In genomic region chr3:159831535-159831934, GRCm38 (mm10) we compare ENCODE assay signal across 25 mouse cellular contexts. TPM values are rescaled to one million over a fixed set of nuclear protein-coding genes. Genes with fewer than 3 reads are reported as not detected.
DNase-seq lines count a peak whose midpoint lies in the region; ATAC-seq lines count a peak whose summit lies in the region.
"Had no signal": no experiment of that assay in that cellular context is flagged by ENCODE, and none has a peak within 500 bp of the region (broad histone marks: within the 10 kb centered on the region; RNA-seq: fewer than 3 reads in every experiment).

No protein-coding gene starts in this region.

- intact Hi-C loops in gastrocnemius, postnatal 14 days (cut with DNase I; ENCODE audit: low total_unique reads) = no loop called here

- H3K27ac ChIP-seq in kidney, embryonic 16.5 days (ENCODE audit: low read length) = no peak overlapping the region
- H3K27ac ChIP-seq: embryonic facial prominence, embryonic 13.5 days; embryonic facial prominence, embryonic 15.5 days; forebrain, embryonic 10.5 days; forebrain, embryonic 12.5 days had no signal

- no peaks in the 10 kb centered on the region for H3K4me1 ChIP-seq in kidney, embryonic 16.5 days (ENCODE audit: insufficient read depth, low read length)
- H3K4me1 ChIP-seq: embryonic facial prominence, embryonic 13.5 days; embryonic facial prominence, embryonic 15.5 days; forebrain, embryonic 12.5 days had no signal

- no peak overlapping the region for H3K9ac ChIP-seq in kidney, embryonic 16.5 days (replicated peaks; ENCODE audit: low read length)
- H3K9ac ChIP-seq: embryonic facial prominence, embryonic 13.5 days; embryonic facial prominence, embryonic 15.5 days; forebrain, embryonic 12.5 days had no signal

- H3K9me3 ChIP-seq in kidney, embryonic 16.5 days (ENCODE audit: low read length) = 0 out of 2 replicates have a peak, but pooled peaks cover 2% of the 10 kb centered on the region
- H3K9me3 ChIP-seq: embryonic facial prominence, embryonic 13.5 days; embryonic facial prominence, embryonic 15.5 days; forebrain, embryonic 12.5 days; G1E had no signal

- no peak for DNase-seq in gastrocnemius, postnatal 14 days
- DNase-seq in yolk sac, embryonic 10.5 days (ENCODE audit: low spot score) = no peak
- DNase-seq: adrenal gland, adult 2 months; adrenal gland, postnatal 10 days; adrenal gland, postnatal 25 days; cerebellum, adult 11 months; cerebellum, adult 18-20 months; cerebellum, adult 8-10 months; cerebellum, adult 9-11 months; cerebellum, postnatal 14 days; cerebellum, postnatal 36 days; embryo, embryonic 11 days had no signal

- H3K36me3 ChIP-seq in kidney, embryonic 16.5 days (ENCODE audit: insufficient read depth, low read length) = no peaks in the 10 kb centered on the region
- H3K36me3 ChIP-seq: embryonic facial prominence, embryonic 13.5 days; embryonic facial prominence, embryonic 15.5 days; forebrain, embryonic 10.5 days; forebrain, embryonic 12.5 days; G1E had no signal

- H3K4me3 ChIP-seq in kidney, embryonic 16.5 days (ENCODE audit: low read length) = no peak overlapping the region
- H3K4me3 ChIP-seq: embryonic facial prominence, embryonic 13.5 days; embryonic facial prominence, embryonic 15.5 days; erythroblast, embryonic 14.5 days; forebrain, embryonic 10.5 days; forebrain, embryonic 12.5 days had no signal

- peak; percentile 80 for ATAC-seq in CD4-positive, CD25-positive, alpha-beta regulatory T cell, adult 4 months
- ATAC-seq in activated CD4-positive, CD25-positive, alpha-beta regulatory T cell, adult 4 months = peak; percentile 77
- ATAC-seq in inflammation-experienced regulatory T-cells, adult 6 months = peak; percentile 64
- ATAC-seq in kidney, embryonic 16.5 days (ENCODE audit: low FRiP score, low TSS enrichment) = no peak
- ATAC-seq: forebrain, embryonic 14.5 days; forebrain, embryonic 16.5 days; Patski had no signal

- H3K4me2 ChIP-seq in kidney, embryonic 16.5 days (replicated peaks; ENCODE audit: low read depth, low read length) = no peak overlapping the region
- H3K4me2 ChIP-seq: embryonic facial prominence, embryonic 13.5 days; embryonic facial prominence, embryonic 15.5 days; forebrain, embryonic 12.5 days had no signal

- H3K27me3 ChIP-seq in kidney, embryonic 16.5 days (ENCODE audit: insufficient read depth, low read length) = no peaks in the 10 kb centered on the region
- H3K27me3 ChIP-seq: embryonic facial prominence, embryonic 13.5 days; embryonic facial prominence, embryonic 15.5 days; Patski had no signal

RNA-seq across cellular contexts. Expression of gene Wls, which starts 7.9 kb away (rescaled TPM):
- 100 to 1,000 TPM in 1 of 2 experiments, 10 to 100 TPM in 1; 95.4 to 103 TPM for polyA plus RNA-seq in CD4-positive, CD25-positive, alpha-beta regulatory T cell, adult 4 months (2017; shearing (Covaris generic))
- 10 to 100 TPM; 76.5 to 91.4 TPM for polyA plus RNA-seq in activated CD4-positive, CD25-positive, alpha-beta regulatory T cell, adult 4 months (2017; shearing (Covaris generic))
- polyA plus RNA-seq in inflammation-experienced regulatory T-cells, adult 6 months (2017; shearing (Covaris generic)) = 100 to 1,000 TPM; 101 to 132 (median 113) TPM
- polyA plus RNA-seq in kidney, embryonic 16.5 days (2015; fragmentation: Nextera tagmentation; extraction: Ambion mirVana) = 138 and 147 TPM in 2 replicates
- total RNA-seq in gastrocnemius, postnatal 14 days (2021) = 10 to 100 TPM; 25.3 to 30.9 TPM
